Mouse (Mus musculus): ENCODE measurements around the gene Gm21366. TPM values are rescaled to one million over a fixed set of nuclear protein-coding genes. Genes with fewer than 3 reads are reported as not detected.
"Not testable (repeated sequence)": the region's sequence is repeated elsewhere in the genome, so short reads cannot be mapped to it uniquely, and the experiment has no call there.

Gm21366 gene
- polyA plus RNA-seq (2015; fragmentation: Nextera tagmentation; extraction: Ambion mirVana): not detected in 2 replicates

- H3K9ac ChIP-seq (replicated peaks; ENCODE audit: low read depth, low read length); H3K9me3 ChIP-seq (ENCODE audit: control insufficient read depth, low read length); H3K4me1 ChIP-seq (replicated peaks; ENCODE audit: control insufficient read depth, insufficient read depth, low read length); H3K4me2 ChIP-seq (ENCODE audit: low read length); ATAC-seq; H3K4me3 ChIP-seq (replicated peaks; ENCODE audit: low read length); H3K36me3 ChIP-seq (ENCODE audit: control insufficient read depth, insufficient read depth); H3K27ac ChIP-seq (ENCODE audit: low read length); H3K27me3 ChIP-seq (replicated peaks; ENCODE audit: control insufficient read depth, insufficient read depth, low read length): not testable (repeated sequence)
- no CpG with 5 or more reads among the region's 6 CpGs for WGBS
These were observed at the start of gene Gm21366 for GRCm38 (mm10) chrY:22861156-22861555. Gene Gm21366, minus strand, starts transcription at chrY:22861256.

Data from forebrain, embryonic 16.5 days (tissue).